Mouse (Mus musculus) MEL (cell line): ENCODE measurements at regions not wholly inside any gene's neighbourhood (a gene's known extent, or its start where the extent isn't known, plus 50 kb on each side); places are given as distances from the start of the nearest gene placed in this dataset.

ENCODE experiments used
- DNase-seq: peaks from one replicate; pipeline ENCODE4 v3.0.0; 2011; ENCODE audit warnings: low read depth, low spot score
- H3K27ac ChIP-seq: 2 replicates; pipeline ENCODE4 v1.5.1; 2012; ENCODE audit warnings: low read depth, mild to moderate bottlenecking, control low read depth, low read length, moderate library complexity; ENCODE audit not compliant: control insufficient read depth
- H3K27me3 ChIP-seq, 2 experiments: fragments of 150-350 bp in 1 of 2; sonication (generic) in 1 of 2; 2 replicates each; pipeline ENCODE4 v1.6.1; 2012; ENCODE audit warnings: low read length in 2 of 2, mild to moderate bottlenecking in 2 of 2, improper control_type of control experiment in 1 of 2, moderate library complexity in 1 of 2; ENCODE audit not compliant: insufficient read depth in 2 of 2, control insufficient read depth in 1 of 2
- H3K36me3 ChIP-seq, 2 experiments: 2 replicates each; pipeline ENCODE4 v1.6.1; 2012 to 2014; ENCODE audit warnings: low read length in 2 of 2, improper control_type of control experiment in 1 of 2, inconsistent platforms in 1 of 2, mild to moderate bottlenecking in 1 of 2; ENCODE audit not compliant: insufficient read depth in 2 of 2, control insufficient read depth in 1 of 2
- H3K4me1 ChIP-seq, 2 experiments: fragments of 150-350 bp in 1 of 2; sonication (generic) in 1 of 2; 2 replicates each; pipeline ENCODE4 v1.6.1; 2012; ENCODE audit warnings: low read length in 2 of 2, improper control_type of control experiment in 1 of 2, mild to moderate bottlenecking in 1 of 2; ENCODE audit not compliant: insufficient read depth in 2 of 2, control insufficient read depth in 1 of 2
- H3K4me3 ChIP-seq, 2 experiments: fragments of 150-350 bp in 1 of 2; sonication (generic) in 1 of 2; 2 replicates each; pipeline ENCODE4 v1.5.1; 2012; ENCODE audit warnings: low read depth in 2 of 2, low read length in 2 of 2, mild to moderate bottlenecking in 2 of 2, moderate library complexity in 2 of 2, control low read depth in 1 of 2, improper control_type of control experiment in 1 of 2; ENCODE audit not compliant: control insufficient read depth in 1 of 2, insufficient read depth in 1 of 2
- H3K79me2 ChIP-seq: 2 replicates; pipeline ENCODE4 v1.6.1; 2012; ENCODE audit warnings: mild to moderate bottlenecking, low read length, moderate library complexity; ENCODE audit not compliant: control insufficient read depth, poor library complexity, insufficient read depth
- H3K9ac ChIP-seq: 2 replicates; pipeline ENCODE4 v1.6.1; 2012; ENCODE audit warnings: low read depth, mild to moderate bottlenecking, control low read depth, low read length, moderate library complexity; ENCODE audit not compliant: control insufficient read depth, poor library complexity, severe bottlenecking
- H3K9me3 ChIP-seq: fragments of 150-350 bp; sonication (generic); replicated peaks from 2 replicates; pipeline ENCODE4 v1.6.1; 2012; ENCODE audit warnings: mild to moderate bottlenecking, low read length, improper control_type of control experiment, moderate library complexity; ENCODE audit not compliant: insufficient read depth
- BHLHE40 ChIP-seq: IDR thresholded peaks from 2 replicates; pipeline ENCODE4 v1.6.1; 2012; ENCODE audit warnings: low read depth, mild to moderate bottlenecking, inconsistent platforms, low read length, improper control_type of control experiment, borderline replicate concordance
- CTCF ChIP-seq, 3 experiments: IDR thresholded peaks in 2 of 3; conservative IDR thresholded peaks in 1 of 3; 2 replicates each; pipeline ENCODE4 v1.5.1; 2011 to 2012; ENCODE audit warnings: low read length in 3 of 3, low read depth in 2 of 3, mild to moderate bottlenecking in 2 of 3, improper control_type of control experiment in 1 of 3, inconsistent platforms in 1 of 3, mixed read lengths in 1 of 3, moderate library complexity in 1 of 3; ENCODE audit not compliant: control insufficient read depth in 1 of 3, insufficient read depth in 1 of 3, poor library complexity in 1 of 3, severe bottlenecking in 1 of 3
- E2F4 ChIP-seq: IDR thresholded peaks from 2 replicates; pipeline ENCODE4 v1.6.1; 2011; ENCODE audit warnings: low read depth, low read length, improper control_type of control experiment, borderline replicate concordance
- ELF1 ChIP-seq: IDR thresholded peaks from 2 replicates; pipeline ENCODE4 v1.6.1; 2014; ENCODE audit warnings: low read depth, mild to moderate bottlenecking, inconsistent platforms, low read length, improper control_type of control experiment, moderate library complexity
- EP300 ChIP-seq, 2 experiments: IDR thresholded peaks; 2 replicates each; pipeline ENCODE4 v1.6.1; 2011; ENCODE audit warnings: improper control_type of control experiment in 2 of 2, low read length in 2 of 2, low read depth in 1 of 2, mild to moderate bottlenecking in 1 of 2
- ETS1 ChIP-seq: IDR thresholded peaks from 2 replicates; pipeline ENCODE4 v1.6.1; 2012; ENCODE audit warnings: low read depth, mild to moderate bottlenecking, inconsistent platforms, low read length, improper control_type of control experiment, moderate library complexity
- GABPA ChIP-seq: IDR thresholded peaks from 2 replicates; pipeline ENCODE4 v1.6.1; 2012; ENCODE audit warnings: low read depth, mild to moderate bottlenecking, inconsistent platforms, low read length, improper control_type of control experiment, moderate library complexity
- GATA1 ChIP-seq: IDR thresholded peaks from 2 replicates; pipeline ENCODE4 v1.6.1; 2011; ENCODE audit warnings: low read depth, low read length, improper control_type of control experiment
- HCFC1 ChIP-seq: IDR thresholded peaks from 2 replicates; pipeline ENCODE4 v1.6.1; 2012; ENCODE audit warnings: low read depth, mild to moderate bottlenecking, inconsistent platforms, low read length, improper control_type of control experiment, moderate library complexity
- JUND ChIP-seq: IDR thresholded peaks from 2 replicates; pipeline ENCODE4 v1.6.1; 2011; ENCODE audit warnings: low read depth, mild to moderate bottlenecking, improper control_type of control experiment, low read length
- KAT2A ChIP-seq: conservative IDR thresholded peaks from 2 replicates; pipeline ENCODE4 v1.6.1; 2012; ENCODE audit warnings: low read depth, low read length, improper control_type of control experiment, inconsistent platforms
- MAFK ChIP-seq: IDR thresholded peaks from 2 replicates; pipeline ENCODE4 v1.6.1; 2011; ENCODE audit warnings: low read depth, mild to moderate bottlenecking, low read length, improper control_type of control experiment, borderline replicate concordance
- MAX ChIP-seq: IDR thresholded peaks from 2 replicates; pipeline ENCODE4 v1.6.1; 2011; ENCODE audit warnings: low read length, improper control_type of control experiment
- MAZ ChIP-seq: IDR thresholded peaks from 2 replicates; pipeline ENCODE4 v1.6.1; 2012; ENCODE audit warnings: low read depth, mild to moderate bottlenecking, inconsistent platforms, low read length, improper control_type of control experiment
- MEF2A ChIP-seq: IDR thresholded peaks from 2 replicates; pipeline ENCODE4 v1.6.1; 2014; ENCODE audit warnings: low read depth, mild to moderate bottlenecking, inconsistent platforms, low read length, improper control_type of control experiment; ENCODE audit not compliant: poor library complexity, insufficient replicate concordance, severe bottlenecking; ENCODE audit errors: extremely low read depth
- MXI1 ChIP-seq: IDR thresholded peaks from 2 replicates; pipeline ENCODE4 v1.6.1; 2011; ENCODE audit warnings: mild to moderate bottlenecking, low read depth, low read length, improper control_type of control experiment
- MYB ChIP-seq: IDR thresholded peaks from 2 replicates; pipeline ENCODE4 v1.6.1; 2011; ENCODE audit warnings: mild to moderate bottlenecking, low read depth, low read length, improper control_type of control experiment
- MYC ChIP-seq: IDR thresholded peaks from 2 replicates; pipeline ENCODE4 v1.6.1; 2011; ENCODE audit warnings: low read depth, mild to moderate bottlenecking, low read length, improper control_type of control experiment, moderate library complexity
- NELFE ChIP-seq: IDR thresholded peaks from 2 replicates; pipeline ENCODE4 v1.6.1; 2011; ENCODE audit warnings: low read depth, low read length, improper control_type of control experiment
- NRF1 ChIP-seq: IDR thresholded peaks from 2 replicates; pipeline ENCODE4 v1.6.1; 2014; ENCODE audit warnings: low read depth, mild to moderate bottlenecking, inconsistent platforms, low read length, improper control_type of control experiment, moderate library complexity; ENCODE audit not compliant: poor library complexity, insufficient read depth, severe bottlenecking
- POLR2A ChIP-seq, 2 experiments: IDR thresholded peaks; 2 replicates each; pipeline ENCODE4 v1.6.1; 2011 to 2012; ENCODE audit warnings: low read length in 2 of 2, mild to moderate bottlenecking in 2 of 2, control low read depth in 1 of 2, improper control_type of control experiment in 1 of 2, low read depth in 1 of 2, moderate library complexity in 1 of 2; ENCODE audit not compliant: control insufficient read depth in 1 of 2, insufficient read depth in 1 of 2, poor library complexity in 1 of 2
- POLR2AphosphoS5 ChIP-seq: IDR thresholded peaks from 2 replicates; pipeline ENCODE4 v1.6.1; 2012; ENCODE audit warnings: low read depth, borderline replicate concordance, mild to moderate bottlenecking, inconsistent platforms, low read length, moderate library complexity, mixed read lengths
- RAD21 ChIP-seq: IDR thresholded peaks from 2 replicates; pipeline ENCODE4 v1.6.1; 2011; ENCODE audit warnings: mild to moderate bottlenecking, low read depth, low read length, improper control_type of control experiment
- RCOR1 ChIP-seq: IDR thresholded peaks from 2 replicates; pipeline ENCODE4 v1.6.1; 2012; ENCODE audit warnings: low read depth, mild to moderate bottlenecking, inconsistent platforms, low read length, improper control_type of control experiment
- SIN3A ChIP-seq: IDR thresholded peaks from 2 replicates; pipeline ENCODE4 v1.6.1; 2012; ENCODE audit warnings: low read length, improper control_type of control experiment, inconsistent platforms
- SMC3 ChIP-seq: IDR thresholded peaks from 2 replicates; pipeline ENCODE4 v1.6.1; 2011; ENCODE audit warnings: low read depth, low read length, improper control_type of control experiment
- TAL1 ChIP-seq: IDR thresholded peaks from 2 replicates; pipeline ENCODE4 v1.6.1; 2012; ENCODE audit warnings: mild to moderate bottlenecking, inconsistent platforms, low read length, moderate library complexity, mixed read lengths
- TBP ChIP-seq: IDR thresholded peaks from 2 replicates; pipeline ENCODE4 v1.8.0; 2011; ENCODE audit warnings: low read depth, low read length, improper control_type of control experiment
- TCF12 ChIP-seq: IDR thresholded peaks from 2 replicates; pipeline ENCODE4 v1.6.1; 2014; ENCODE audit warnings: low read depth, mild to moderate bottlenecking, inconsistent platforms, low read length, improper control_type of control experiment, moderate library complexity
- UBTF ChIP-seq: IDR thresholded peaks from 2 replicates; pipeline ENCODE4 v1.6.1; 2012; ENCODE audit warnings: low read depth, mild to moderate bottlenecking, inconsistent platforms, low read length, improper control_type of control experiment, moderate library complexity, borderline replicate concordance; ENCODE audit not compliant: insufficient read depth
- USF1 ChIP-seq: IDR thresholded peaks from 2 replicates; pipeline ENCODE4 v1.6.1; 2014; ENCODE audit warnings: low read depth, mild to moderate bottlenecking, inconsistent platforms, low read length, improper control_type of control experiment, moderate library complexity
- USF2 ChIP-seq, 2 experiments: IDR thresholded peaks; 2 replicates each; pipeline ENCODE4 v1.6.1; 2011 to 2012; ENCODE audit warnings: improper control_type of control experiment in 2 of 2, low read length in 2 of 2, borderline replicate concordance in 1 of 2, inconsistent platforms in 1 of 2, low read depth in 1 of 2, mild to moderate bottlenecking in 1 of 2; ENCODE audit not compliant: insufficient read depth in 1 of 2
- ZC3H11A ChIP-seq: IDR thresholded peaks from 2 replicates; pipeline ENCODE4 v1.6.1; 2012; ENCODE audit warnings: low read depth, mild to moderate bottlenecking, inconsistent platforms, low read length, improper control_type of control experiment
- ZMIZ1 ChIP-seq: IDR thresholded peaks from 2 replicates; pipeline ENCODE4 v1.6.1; 2012; ENCODE audit warnings: low read depth, mild to moderate bottlenecking, inconsistent platforms, low read length, improper control_type of control experiment, moderate library complexity
- ZNF384 ChIP-seq: IDR thresholded peaks from 2 replicates; pipeline ENCODE4 v1.6.1; 2012; ENCODE audit warnings: low read depth, mild to moderate bottlenecking, inconsistent platforms, low read length, improper control_type of control experiment

DNA sequence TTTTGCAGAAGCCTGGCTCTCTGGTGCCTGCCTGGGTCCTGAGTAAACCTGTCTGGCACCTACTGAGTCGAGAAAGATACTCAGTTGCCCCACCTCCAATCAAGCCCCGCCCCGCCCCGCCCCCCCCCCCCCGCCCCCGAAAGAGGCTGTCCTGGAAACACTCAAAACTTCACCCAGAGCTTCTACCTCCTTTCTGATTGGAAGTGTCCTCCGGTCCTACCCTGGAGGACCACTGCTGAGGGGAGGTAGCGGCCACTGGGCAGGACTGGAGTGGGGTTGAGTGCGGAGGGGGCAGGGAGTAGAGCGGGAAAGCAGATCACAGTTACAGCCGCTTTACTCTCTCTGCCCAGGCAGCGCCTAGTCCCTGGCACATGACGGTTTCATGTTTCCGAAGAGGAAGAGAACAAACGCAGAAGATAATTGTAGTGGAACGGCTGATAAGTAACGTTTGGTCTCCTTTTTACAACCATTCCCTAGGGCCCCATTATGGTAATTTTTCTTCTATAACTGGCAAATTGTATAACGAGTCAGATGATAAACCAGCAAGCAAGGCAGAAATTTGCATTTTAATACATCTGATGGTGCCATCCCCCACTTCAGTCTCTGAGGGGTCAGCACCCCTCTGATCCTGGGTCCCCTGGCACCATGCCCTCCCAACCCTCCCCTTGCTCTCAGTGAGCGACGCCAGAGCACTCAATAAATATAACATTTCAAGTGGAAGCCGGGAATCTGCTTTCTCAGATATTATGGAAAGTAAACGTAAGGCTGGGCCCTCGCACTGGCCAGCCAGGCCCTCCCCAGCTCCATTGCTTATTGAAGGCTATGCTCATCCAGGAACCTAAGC is 221.5 kb upstream of the Rpl38 start:
- Histone ChIP-seq H3K9me3 (no peaks in the 10 kb centered on the region), H3K4me1 (peaks cover 5 to 17% of the 10 kb centered on the region in 2 experiments; a peak in 3 of 4 replicates), H3K27me3 (no peaks in the 10 kb centered on the region), H3K79me2 (no peaks in the 10 kb centered on the region; the same call in 1 of the 2 replicates), H3K9ac (peak overlapping the region; percentile 73), H3K4me3 (peak overlapping the region; percentile 48 to 61), H3K27ac (peak overlapping the region; percentile 99), H3K36me3 (peaks cover 0 to 6% of the 10 kb centered on the region in 2 experiments; a peak in 1 of 4 replicates)
- peak; percentile 95 for DNase-seq
- TF ChIP-seq ZMIZ1, result peak; percentile 97
- peak; percentile 50; the same call in 1 of the 2 replicates for TF ChIP-seq MAX
- peak; percentile 79 for TF ChIP-seq E2F4
- no peak; the same call in 1 of the 2 replicates for TF ChIP-seq ELF1
- TF ChIP-seq KAT2A, result no peak
- TF ChIP-seq TAL1, result no peak
- peak; percentile 45 to 85; a peak in 3 of 4 replicates for TF ChIP-seq POLR2A (IDR thresholded peaks at IDR 0.05; ENCODE audit: control insufficient read depth in 1 of 2, insufficient read depth in 1 of 2, low read depth in 1 of 2, low read length in 2 of 2, poor library complexity in 1 of 2)
- TF ChIP-seq ZC3H11A, result no peak
- no peak for TF ChIP-seq GABPA
- peak; percentile 82 for TF ChIP-seq TCF12
- 0 out of 2 replicates have a peak, but pooled peaks have one; percentile 43 for TF ChIP-seq UBTF
- 0 out of 2 replicates have a peak, but pooled peaks have one; percentile 4 for TF ChIP-seq RCOR1
- peak; percentile 69 for TF ChIP-seq MAZ
- no peak for TF ChIP-seq MEF2A
- TF ChIP-seq GATA1, result peak; percentile 87
- TF ChIP-seq HCFC1, result peak; percentile 55
- no peak for TF ChIP-seq USF2 (IDR thresholded peaks at IDR 0.05; ENCODE audit: borderline replicate concordance in 1 of 2, insufficient read depth in 1 of 2, low read depth in 1 of 2, low read length in 2 of 2)
- no peak for TF ChIP-seq CTCF (IDR thresholded peaks at IDR 0.05 in 2 of 3, conservative IDR thresholded peaks at IDR 0.05 in 1 of 3; ENCODE audit: control insufficient read depth in 1 of 3, insufficient read depth in 1 of 3, low read depth in 2 of 3, low read length in 3 of 3, poor library complexity in 1 of 3, severe bottlenecking in 1 of 3)
- TF ChIP-seq ZNF384, result no peak
- TF ChIP-seq MYB, result peak; percentile 85
- no peak for TF ChIP-seq JUND
- TF ChIP-seq USF1, result peak; percentile 78
- TF ChIP-seq SIN3A, result peak; percentile 85
- peak; percentile 75; the same call in 1 of the 2 replicates for TF ChIP-seq MYC
- TF ChIP-seq NRF1, result no peak
- peak; percentile 85 for TF ChIP-seq ETS1
- no peak for TF ChIP-seq MAFK
- TF ChIP-seq TBP, result peak; percentile 77
- peak; percentile 88 to 89 for TF ChIP-seq EP300 (IDR thresholded peaks at IDR 0.05; ENCODE audit: low read depth in 1 of 2, low read length in 2 of 2)
- no peak for TF ChIP-seq POLR2AphosphoS5
- peak; percentile 90 for TF ChIP-seq BHLHE40
- peak; percentile 72 for TF ChIP-seq NELFE
- no peak for TF ChIP-seq SMC3
- TF ChIP-seq MXI1, result peak; percentile 75; the same call in 1 of the 2 replicates
- TF ChIP-seq RAD21, result no peak
